8 mouse cellular contexts compared by ENCODE assay signal in genomic region chr10:95322076-95323070, GRCm38 (mm10). TPM values are rescaled to one million over a fixed set of nuclear protein-coding genes. Genes with fewer than 3 reads are reported as not detected.
A peak's percentile ranks its signal among the peaks of the same experiment; 100 is the strongest.
DNase-seq lines count a peak whose midpoint lies in the region; ATAC-seq lines count a peak whose summit lies in the region.

No protein-coding gene starts in this region.

- H3K4me1 ChIP-seq in embryonic facial prominence, embryonic 10.5 days, result peaks cover 21% of the 10 kb centered on the region
- peaks cover 21% of the 10 kb centered on the region for H3K4me1 ChIP-seq in heart, embryonic 12.5 days (replicated peaks)
- H3K4me1 ChIP-seq in kidney, embryonic 14.5 days (ENCODE audit: control insufficient read depth, insufficient read depth, low read length), result no peaks in the 10 kb centered on the region
- H3K4me1 ChIP-seq in lung, embryonic 16.5 days (replicated peaks; ENCODE audit: control insufficient read depth, insufficient read depth, low read length), result peaks cover 22% of the 10 kb centered on the region

- H3K4me3 ChIP-seq in embryonic facial prominence, embryonic 10.5 days, result peak overlapping the region; percentile 75
- peak overlapping the region; percentile 86; the same call in 1 of the 2 replicates for H3K4me3 ChIP-seq in heart, embryonic 12.5 days
- no peak overlapping the region for H3K4me3 ChIP-seq in kidney, embryonic 14.5 days (ENCODE audit: low read length)
- H3K4me3 ChIP-seq in lung, embryonic 16.5 days (ENCODE audit: low read length), result peak overlapping the region; percentile 73

- WGBS in embryonic facial prominence, embryonic 10.5 days, result 63% methylated on average over 20 of the region's 20 CpGs
- WGBS in heart, embryonic 12.5 days, result 61% methylated on average over 20 of the region's 20 CpGs
- 54% methylated on average over 20 of the region's 20 CpGs for WGBS in kidney, embryonic 14.5 days
- 42% methylated on average over 20 of the region's 20 CpGs for WGBS in lung, embryonic 16.5 days

- no peak overlapping the region for H3K9ac ChIP-seq in heart, embryonic 12.5 days
- H3K9ac ChIP-seq in kidney, embryonic 14.5 days (ENCODE audit: low read depth, low read length), result no peak overlapping the region
- H3K9ac ChIP-seq in lung, embryonic 16.5 days (ENCODE audit: low read length), result peak overlapping the region; percentile 31

- no peaks in the 10 kb centered on the region for H3K9me3 ChIP-seq in embryonic facial prominence, embryonic 10.5 days
- H3K9me3 ChIP-seq in heart, embryonic 12.5 days (replicated peaks), result 0 out of 2 replicates have a peak, but pooled peaks cover 4% of the 10 kb centered on the region
- no peaks in the 10 kb centered on the region for H3K9me3 ChIP-seq in kidney, embryonic 14.5 days (ENCODE audit: control insufficient read depth, low read length)
- H3K9me3 ChIP-seq in lung, embryonic 16.5 days (ENCODE audit: control insufficient read depth, low read length), result no peaks in the 10 kb centered on the region

- H3K36me3 ChIP-seq in embryonic facial prominence, embryonic 10.5 days (replicated peaks), result no peaks in the 10 kb centered on the region
- H3K36me3 ChIP-seq in heart, embryonic 12.5 days, result no peaks in the 10 kb centered on the region
- no peaks in the 10 kb centered on the region for H3K36me3 ChIP-seq in kidney, embryonic 14.5 days (ENCODE audit: control insufficient read depth, insufficient read depth, low read length)
- H3K36me3 ChIP-seq in lung, embryonic 16.5 days (ENCODE audit: control insufficient read depth, insufficient read depth, low read length), result no peaks in the 10 kb centered on the region

- DNase-seq in urinary bladder, adult 18-20 months (ENCODE audit: low spot score in 2 of 2), result peak; percentile 14 to 35
- no peak for DNase-seq in urinary bladder, postnatal 25 days (ENCODE audit: low spot score)
- DNase-seq in embryonic facial prominence, embryonic 10.5 days (ENCODE audit: low spot score), result no peak
- peak; percentile 23 for DNase-seq in retina, adult 2 months (ENCODE audit: low read depth, low spot score)

- ATAC-seq in heart, embryonic 12.5 days (ENCODE audit: insufficient number of reproducible peaks, low FRiP score), result no peak
- ATAC-seq in kidney, embryonic 14.5 days (ENCODE audit: low FRiP score, low TSS enrichment), result no peak
- ATAC-seq in lung, embryonic 16.5 days (ENCODE audit: low read depth), result no peak
- ATAC-seq in inflammation-experienced regulatory T-cells, adult 6 months, result no peak

- no peaks in the 10 kb centered on the region for H3K27me3 ChIP-seq in embryonic facial prominence, embryonic 10.5 days (replicated peaks; ENCODE audit: low read depth, poor library complexity, severe bottlenecking)
- H3K27me3 ChIP-seq in heart, embryonic 12.5 days (replicated peaks), result no peaks in the 10 kb centered on the region
- peaks cover 7% of the 10 kb centered on the region; the same call in 1 of the 2 replicates for H3K27me3 ChIP-seq in kidney, embryonic 14.5 days (ENCODE audit: control insufficient read depth, insufficient read depth, low read length)
- H3K27me3 ChIP-seq in lung, embryonic 16.5 days (ENCODE audit: control insufficient read depth, insufficient read depth, low read depth, low read length), result no peaks in the 10 kb centered on the region

- H3K4me2 ChIP-seq in heart, embryonic 12.5 days, result peak overlapping the region; percentile 82
- H3K4me2 ChIP-seq in kidney, embryonic 14.5 days (replicated peaks; ENCODE audit: low read depth, low read length), result peak overlapping the region; percentile 75; the same call in 1 of the 2 replicates
- H3K4me2 ChIP-seq in lung, embryonic 16.5 days (ENCODE audit: low read depth, low read length), result peak overlapping the region; percentile 72

- peak overlapping the region; percentile 97 for H3K27ac ChIP-seq in embryonic facial prominence, embryonic 10.5 days (replicated peaks)
- no peak overlapping the region for H3K27ac ChIP-seq in heart, embryonic 12.5 days (ENCODE audit: poor library complexity, severe bottlenecking)
- no peak overlapping the region for H3K27ac ChIP-seq in kidney, embryonic 14.5 days (ENCODE audit: low read depth, low read length)
- H3K27ac ChIP-seq in lung, embryonic 16.5 days (ENCODE audit: low read length), result peak overlapping the region; percentile 98

RNA-seq across cellular contexts. Expression of gene Cradd, which starts 1.6 kb away (rescaled TPM):
- polyA plus RNA-seq in embryonic facial prominence, embryonic 10.5 days (2016; fragmentation: Nextera tagmentation; extraction: Ambion mirVana), result 12.3 and 13.5 TPM in 2 replicates
- 8.0 and 10.5 TPM in 2 replicates for polyA plus RNA-seq in heart, embryonic 12.5 days (2016; fragmentation: Nextera tagmentation; extraction: Ambion mirVana)
- 10.2 and 13.0 TPM in 2 replicates for polyA plus RNA-seq in kidney, embryonic 14.5 days (2014; fragmentation: Nextera tagmentation; extraction: Ambion mirVana)
- 12.0 and 12.7 TPM in 2 replicates for polyA plus RNA-seq in lung, embryonic 16.5 days (2015; fragmentation: Nextera tagmentation; extraction: Ambion mirVana)
- 10 to 100 TPM; 20.8 to 32.2 (median 28.9) TPM for polyA plus RNA-seq in inflammation-experienced regulatory T-cells, adult 6 months (2017; shearing (Covaris generic))

Comparison
In these comparisons a context has a peak if more than half of its experiments do, and no peak if none do; other contexts are left out.
1. DNase-seq: peak in urinary bladder, adult 18-20 months (2 of 2) and retina, adult 2 months (single experiment); none in urinary bladder, postnatal 25 days (single experiment) and embryonic facial prominence, embryonic 10.5 days (single experiment).
2. H3K27ac ChIP-seq: peak in embryonic facial prominence, embryonic 10.5 days (single experiment) and lung, embryonic 16.5 days (single experiment); none in heart, embryonic 12.5 days (single experiment) and kidney, embryonic 14.5 days (single experiment).
3. Peak in every context shown above with its lines, with median percentiles within 50 percentile points of each other: H3K4me2 ChIP-seq.